Mouse (Mus musculus) kidney, adult 2 months (tissue): ENCODE data around the gene Nt5c2. TPM values are rescaled to one million over a fixed set of nuclear protein-coding genes. Genes with fewer than 3 reads are reported as not detected.

Experiments
- DNase-seq: peaks from one replicate; pipeline ENCODE4 v3.0.0; 2021
- H3K27ac ChIP-seq: fragments of 200-500 bp; 2 replicates; pipeline ENCODE4 v1.5.1; 2012; ENCODE audit warnings: low read depth, low read length, control low read depth, inconsistent platforms; ENCODE audit not compliant: insufficient read depth
- H3K27me3 ChIP-seq: fragments of 200-500 bp; replicated peaks from 2 replicates; pipeline ENCODE4 v1.6.1; 2012; ENCODE audit warnings: mild to moderate bottlenecking, moderate library complexity, low read length, inconsistent platforms; ENCODE audit not compliant: control insufficient read depth, insufficient read depth
- H3K36me3 ChIP-seq: fragments of 200-500 bp; 2 replicates; pipeline ENCODE4 v1.6.1; 2012; ENCODE audit warnings: mild to moderate bottlenecking, moderate library complexity, low read length, inconsistent platforms; ENCODE audit not compliant: control insufficient read depth, insufficient read depth
- H3K4me1 ChIP-seq: fragments of 200-500 bp; 2 replicates; pipeline ENCODE4 v1.6.1; 2011; ENCODE audit warnings: low read length; ENCODE audit not compliant: control insufficient read depth, insufficient read depth
- H3K4me3 ChIP-seq: fragments of 200-500 bp; 2 replicates; pipeline ENCODE4 v1.5.1; 2011; ENCODE audit warnings: mild to moderate bottlenecking, low read depth, low read length, control low read depth; ENCODE audit not compliant: insufficient read depth
- CTCF ChIP-seq: fragments of 200-500 bp; conservative IDR thresholded peaks from 2 replicates; pipeline ENCODE4 v1.5.1; 2011; ENCODE audit warnings: low read depth, mild to moderate bottlenecking, control low read depth, low read length, moderate library complexity, mixed read lengths; ENCODE audit not compliant: insufficient read depth, insufficient read length
- POLR2A ChIP-seq: fragments of 200-500 bp; IDR thresholded peaks from one replicate; pipeline ENCODE4 v1.6.1; 2011; ENCODE audit warnings: low read depth, low read length, control low read depth
- WGBS: fragments of 180-500 bp; shearing (Covaris S2); methylation state at CpG from one replicate; pipeline ENCODE4 v1.1.7; 2018; 5-methylcytosine and 5-hydroxymethylcytosine counted together
- polyA plus RNA-seq: library from polyadenylated mRNA; depleted of rRNA; stranded (reverse); fragments of >200 nt; gene quantifications from 2 replicates; pipeline ENCODE4 v1.2.3, GENCODE M21; 2012

Gene Nt5c2
- polyA plus RNA-seq, 1 experiment, result 36.3 TPM

- Histone ChIP-seq H3K36me3 (no peaks in the 10 kb centered on the region), H3K27me3 (no peaks in the 10 kb centered on the region), H3K4me1 (peaks cover 28% of the 10 kb centered on the region), H3K4me3 (no peak overlapping the region), H3K27ac (no peak overlapping the region)
- TF ChIP-seq POLR2A, result no peak
- TF ChIP-seq CTCF, result no peak
- DNase-seq, result peak; percentile 86
- WGBS, result 28% methylated on average over 4 of the region's 4 CpGs
These were observed 39.4 kb downstream of the Nt5c2 start for GRCm38 (mm10) chr19:46975565-46975964.

- no peak for TF ChIP-seq POLR2A
- no peak for TF ChIP-seq CTCF
- Histone ChIP-seq H3K36me3 (no peaks in the 10 kb centered on the region), H3K27ac (no peak overlapping the region), H3K4me1 (peaks cover 31% of the 10 kb centered on the region; the same call in 1 of the 2 replicates), H3K4me3 (no peak overlapping the region), H3K27me3 (no peaks in the 10 kb centered on the region)
- 93% methylated on average over 3 of the region's 3 CpGs for WGBS
- no peak for DNase-seq
These were observed 42.8 kb downstream of the Nt5c2 start for GRCm38 (mm10) chr19:46972159-46972558.

- WGBS, result 83% methylated on average over 9 of the region's 9 CpGs
These were observed 43.2 kb downstream of the Nt5c2 start for GRCm38 (mm10) chr19:46971712-46972111.

GRCm38 (mm10) chr19:46971051-46971689, 43.8 kb downstream of the Nt5c2 start:
- Histone ChIP-seq H3K27ac (no peak overlapping the region), H3K27me3 (no peaks in the 10 kb centered on the region), H3K4me1 (peaks cover 34% of the 10 kb centered on the region), H3K4me3 (no peak overlapping the region), H3K36me3 (no peaks in the 10 kb centered on the region)
- DNase-seq, result no peak
- WGBS, result 82% methylated on average over 8 of the region's 8 CpGs
- no peak for TF ChIP-seq CTCF
- no peak for TF ChIP-seq POLR2A

More at GRCm38 (mm10) chr19:46971712-46972111, 43.2 kb downstream of the Nt5c2 start:
- no peak overlapping the region for H3K4me3 ChIP-seq
- no peak for TF ChIP-seq CTCF
- TF ChIP-seq POLR2A, result no peak
- no peaks in the 10 kb centered on the region for H3K36me3 ChIP-seq
- H3K4me1 ChIP-seq, result peaks cover 31% of the 10 kb centered on the region
- H3K27ac ChIP-seq, result no peak overlapping the region
- no peaks in the 10 kb centered on the region for H3K27me3 ChIP-seq
- no peak for DNase-seq

- H3K27me3 ChIP-seq, result no peaks in the 10 kb centered on the region
- H3K4me1 ChIP-seq, result peaks cover 26% of the 10 kb centered on the region
- DNase-seq, result no peak
- peak overlapping the region; percentile 81; the same call in 1 of the 2 replicates for H3K27ac ChIP-seq
- no peaks in the 10 kb centered on the region for H3K36me3 ChIP-seq
- WGBS, result 39% methylated on average over 13 of the region's 13 CpGs
- TF ChIP-seq POLR2A (no peak), CTCF (no peak)
- no peak overlapping the region for H3K4me3 ChIP-seq
These were observed 44.7 kb downstream of the Nt5c2 start for GRCm38 (mm10) chr19:46970121-46970729.

GRCm38 (mm10) chr19:46969286-46969985, 45.5 kb downstream of the Nt5c2 start:
- Histone ChIP-seq H3K27me3 (no peaks in the 10 kb centered on the region), H3K4me1 (peaks cover 26% of the 10 kb centered on the region), H3K36me3 (no peaks in the 10 kb centered on the region), H3K4me3 (peak overlapping the region; percentile 45; the same call in 1 of the 2 replicates), H3K27ac (peak overlapping the region; percentile 81)
- no peak for TF ChIP-seq CTCF
- TF ChIP-seq POLR2A, result no peak
- peak; percentile 92 for DNase-seq
- WGBS, result 31% methylated on average over 22 of the region's 22 CpGs

- peaks cover 26% of the 10 kb centered on the region for H3K4me1 ChIP-seq
- peak overlapping the region; percentile 71; the same call in 1 of the 2 replicates for H3K27ac ChIP-seq
- peak; percentile 32 for DNase-seq
- H3K36me3 ChIP-seq, result no peaks in the 10 kb centered on the region
- H3K4me3 ChIP-seq, result peak overlapping the region; percentile 15
- no peaks in the 10 kb centered on the region for H3K27me3 ChIP-seq
- TF ChIP-seq CTCF (no peak), POLR2A (no peak)
- WGBS, result 64% methylated on average over 5 of the region's 5 CpGs
These were observed 46.1 kb downstream of the Nt5c2 start for GRCm38 (mm10) chr19:46968833-46969232.
